Mouse (Mus musculus) hindbrain, embryonic 10.5 days (tissue): Measurements from ENCODE around the gene Slc37a3. TPM values are rescaled to one million over a fixed set of nuclear protein-coding genes. Genes with fewer than 3 reads are reported as not detected.
"Not testable (repeated sequence)": the region's sequence is repeated elsewhere in the genome, so short reads cannot be mapped to it uniquely, and the experiment has no call there.

Experiments used
- DNase-seq: peaks from one replicate; pipeline ENCODE4 v3.0.0-alpha.2; 2017; ENCODE audit warnings: low spot score
- H3K27ac ChIP-seq: fragments of 300-500 bp; sonication (generic); 2 replicates; pipeline ENCODE4 v1.5.1; 2016; ENCODE audit warnings: mild to moderate bottlenecking, moderate library complexity
- H3K27me3 ChIP-seq: fragments of 300-500 bp; sonication (generic); 2 replicates; pipeline ENCODE4 v1.6.1; 2016; ENCODE audit warnings: mild to moderate bottlenecking; ENCODE audit not compliant: poor library complexity, insufficient read depth, severe bottlenecking
- H3K36me3 ChIP-seq: fragments of 300-500 bp; sonication (generic); 2 replicates; pipeline ENCODE4 v1.6.1; 2016; ENCODE audit warnings: mild to moderate bottlenecking, moderate library complexity
- H3K4me1 ChIP-seq: fragments of 300-500 bp; sonication (generic); replicated peaks from 2 replicates; pipeline ENCODE4 v1.6.1; 2016; ENCODE audit warnings: mild to moderate bottlenecking
- H3K4me3 ChIP-seq: fragments of 300-500 bp; sonication (generic); 2 replicates; pipeline ENCODE4 v1.5.1; 2016; ENCODE audit warnings: mild to moderate bottlenecking, moderate library complexity
- H3K9me3 ChIP-seq: fragments of 300-500 bp; sonication (generic); 2 replicates; pipeline ENCODE4 v1.6.1; 2016; ENCODE audit warnings: mild to moderate bottlenecking, moderate library complexity
- WGBS: fragments of 180-500 bp; shearing (Covaris S2); methylation state at CpG from one replicate; pipeline ENCODE4 v1.1.7; 2016; 5-methylcytosine and 5-hydroxymethylcytosine counted together
- polyA plus RNA-seq: library from polyadenylated mRNA; unstranded; fragments of >200 nt; fragmentation: Nextera tagmentation; extraction: Ambion mirVana; gene quantifications from 2 replicates; pipeline ENCODE4 v1.2.1, GENCODE M21; 2016

The Slc37a3 gene
- polyA plus RNA-seq, 1 experiment from 2014 or later: 51.5 TPM

DNA sequence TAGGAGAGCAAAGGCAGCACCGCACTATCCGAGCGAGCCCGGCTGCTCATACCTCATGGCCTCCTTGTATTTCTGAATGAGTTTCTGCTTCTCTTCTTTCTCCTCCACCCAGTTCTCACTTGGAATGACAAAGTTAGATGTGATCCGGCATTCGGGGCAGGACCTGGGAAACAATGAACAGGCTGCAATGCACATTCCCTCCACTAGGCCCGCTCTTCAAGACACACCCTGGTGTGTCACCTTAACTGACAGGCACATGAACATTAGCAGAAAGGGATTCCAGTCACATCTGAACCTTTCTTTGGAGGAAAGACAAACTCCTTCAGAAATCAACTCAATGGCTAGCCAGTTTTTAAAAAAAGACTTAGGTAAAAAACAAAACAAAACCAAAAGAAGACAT lies 22.9 kb upstream of the Slc37a3 start:
- H3K36me3 ChIP-seq: peaks cover 95% of the 10 kb centered on the region
- H3K27ac ChIP-seq: no peak overlapping the region
- H3K4me3 ChIP-seq: no peak overlapping the region
- H3K9me3 ChIP-seq: no peaks in the 10 kb centered on the region
- WGBS: 72% methylated on average over 7 of the region's 7 CpGs
- peak; percentile 53 for DNase-seq
- H3K27me3 ChIP-seq: no peaks in the 10 kb centered on the region
- no peaks in the 10 kb centered on the region for H3K4me1 ChIP-seq

DNA sequence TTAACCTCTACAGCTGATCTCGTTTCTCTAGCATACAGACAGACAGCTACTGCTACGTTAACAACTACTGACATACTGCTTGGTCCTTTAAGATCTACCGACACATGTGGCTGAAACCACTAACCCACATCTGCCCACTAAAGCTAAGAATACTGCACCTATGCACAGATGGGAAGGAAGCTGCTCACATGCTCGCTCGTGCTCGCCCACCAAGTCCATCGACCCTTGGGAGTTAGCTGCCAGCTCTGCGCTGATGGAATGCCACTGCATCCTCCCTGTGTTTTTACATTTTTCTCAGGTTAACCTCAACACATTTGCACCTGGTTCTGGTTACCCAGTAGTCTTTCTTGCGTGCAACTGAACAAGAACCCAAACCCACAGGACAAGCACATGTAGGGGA lies 20.9 kb upstream of the Slc37a3 start:
- no peak overlapping the region for H3K4me3 ChIP-seq
- H3K36me3 ChIP-seq: peaks cover 83% of the 10 kb centered on the region
- no peaks in the 10 kb centered on the region for H3K4me1 ChIP-seq
- WGBS: 93% methylated on average over 9 of the region's 9 CpGs
- no peak overlapping the region for H3K27ac ChIP-seq
- DNase-seq: no peak
- H3K27me3 ChIP-seq: no peaks in the 10 kb centered on the region
- H3K9me3 ChIP-seq: no peaks in the 10 kb centered on the region

DNA sequence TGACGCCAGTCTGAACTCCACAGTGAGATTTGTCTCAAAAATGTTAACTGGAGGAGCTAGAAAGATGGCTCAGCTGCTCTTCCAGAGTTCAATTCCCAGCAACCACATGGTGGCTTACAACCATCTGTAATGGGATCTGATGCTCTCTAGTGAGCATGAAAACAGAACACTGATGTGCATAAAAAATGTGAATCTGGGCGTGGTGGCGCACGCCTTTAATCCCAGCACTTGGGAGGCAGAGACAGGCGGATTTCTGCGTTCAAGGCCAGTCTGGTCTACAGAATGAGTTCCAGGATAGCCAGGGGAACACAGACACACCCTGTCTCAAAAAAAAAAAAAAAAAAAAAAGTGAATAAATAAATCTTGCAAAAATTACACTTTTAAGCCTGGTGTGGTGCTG lies 19.6 kb upstream of the Slc37a3 start:
- Histone ChIP-seq H3K27me3 (no peaks in the 10 kb centered on the region), H3K4me3 (no peak overlapping the region), H3K27ac (no peak overlapping the region), H3K4me1 (no peaks in the 10 kb centered on the region), H3K9me3 (no peaks in the 10 kb centered on the region), H3K36me3 (peaks cover 82% of the 10 kb centered on the region)
- no peak for DNase-seq
- WGBS: 95% methylated on average over 6 of the region's 6 CpGs

DNA sequence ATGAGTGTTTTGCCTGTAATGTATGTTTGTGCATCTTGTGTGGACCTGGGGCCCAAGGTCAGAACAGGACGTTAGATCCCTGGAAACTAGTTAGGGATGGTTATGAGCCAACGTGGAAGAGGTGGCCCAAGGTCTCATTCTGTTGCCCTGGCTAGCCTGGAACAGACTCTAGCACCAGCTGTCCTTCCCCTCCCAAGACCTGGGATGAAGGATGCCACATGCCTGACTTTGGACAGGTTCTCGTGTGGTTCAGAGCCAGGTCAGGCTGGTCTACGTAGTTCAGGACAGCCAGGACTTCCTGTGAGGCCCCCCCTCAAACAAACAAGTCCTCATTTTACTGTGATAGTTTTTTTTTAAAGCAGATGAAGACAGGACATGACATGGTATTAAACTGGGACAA lies 18.4 kb upstream of the Slc37a3 start:
- H3K9me3 ChIP-seq: no peaks in the 10 kb centered on the region
- peaks cover 78% of the 10 kb centered on the region for H3K36me3 ChIP-seq
- no peaks in the 10 kb centered on the region for H3K4me1 ChIP-seq
- no peak for DNase-seq
- H3K27me3 ChIP-seq: no peaks in the 10 kb centered on the region
- no peak overlapping the region for H3K27ac ChIP-seq
- WGBS: 90% methylated on average over 4 of the region's 4 CpGs
- no peak overlapping the region for H3K4me3 ChIP-seq

DNA sequence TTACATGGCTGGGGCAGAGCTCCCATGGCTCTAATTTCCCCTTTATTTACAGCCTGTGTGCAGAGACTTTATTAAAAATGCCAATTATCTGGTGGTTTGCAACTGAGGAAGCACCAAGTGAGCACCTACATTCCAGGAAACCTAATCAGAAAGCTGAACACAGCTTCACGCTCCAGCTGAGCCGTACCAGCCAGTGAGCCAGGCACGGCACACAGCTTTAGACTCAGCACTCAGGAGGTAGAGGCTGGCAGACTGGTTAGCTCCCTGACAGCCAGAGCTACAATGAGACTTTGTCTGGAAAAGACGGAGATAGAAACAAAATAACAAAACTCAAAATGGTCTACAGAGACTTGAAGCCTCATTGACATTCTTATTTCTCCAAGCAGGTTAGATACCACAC lies 18.0 kb upstream of the Slc37a3 start:
- Histone ChIP-seq H3K4me1 (no peaks in the 10 kb centered on the region), H3K4me3 (no peak overlapping the region), H3K27ac (no peak overlapping the region), H3K9me3 (no peaks in the 10 kb centered on the region), H3K36me3 (peaks cover 77% of the 10 kb centered on the region), H3K27me3 (no peaks in the 10 kb centered on the region)
- WGBS: 83% methylated on average over 4 of the region's 4 CpGs
- no peak for DNase-seq

DNA sequence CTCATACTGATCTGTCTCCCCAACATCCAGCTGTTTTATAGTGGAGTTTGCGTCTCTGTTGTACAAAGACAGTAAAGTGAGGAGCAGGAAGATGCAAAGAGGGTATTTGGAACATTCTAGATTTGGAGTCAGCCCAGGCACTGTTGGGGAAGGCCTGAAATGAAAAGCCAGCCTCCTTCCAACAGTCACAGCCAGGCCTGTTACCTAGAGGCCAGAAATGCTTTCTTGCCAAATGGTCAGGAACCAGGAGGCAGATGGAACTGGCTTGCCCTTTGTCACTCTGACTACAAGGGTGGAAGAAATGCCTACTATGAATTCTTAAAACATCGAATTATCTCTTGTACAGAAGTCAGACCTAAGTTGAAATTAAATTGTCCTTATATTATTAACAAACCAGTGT lies 12.5 kb upstream of the Slc37a3 start:
- Histone ChIP-seq H3K9me3 (no peaks in the 10 kb centered on the region), H3K27ac (no peak overlapping the region), H3K36me3 (peaks cover 43% of the 10 kb centered on the region), H3K27me3 (no peaks in the 10 kb centered on the region), H3K4me3 (no peak overlapping the region), H3K4me1 (no peaks in the 10 kb centered on the region)
- DNase-seq: no peak
- WGBS: 95% methylated on average over 2 of the region's 2 CpGs

DNA sequence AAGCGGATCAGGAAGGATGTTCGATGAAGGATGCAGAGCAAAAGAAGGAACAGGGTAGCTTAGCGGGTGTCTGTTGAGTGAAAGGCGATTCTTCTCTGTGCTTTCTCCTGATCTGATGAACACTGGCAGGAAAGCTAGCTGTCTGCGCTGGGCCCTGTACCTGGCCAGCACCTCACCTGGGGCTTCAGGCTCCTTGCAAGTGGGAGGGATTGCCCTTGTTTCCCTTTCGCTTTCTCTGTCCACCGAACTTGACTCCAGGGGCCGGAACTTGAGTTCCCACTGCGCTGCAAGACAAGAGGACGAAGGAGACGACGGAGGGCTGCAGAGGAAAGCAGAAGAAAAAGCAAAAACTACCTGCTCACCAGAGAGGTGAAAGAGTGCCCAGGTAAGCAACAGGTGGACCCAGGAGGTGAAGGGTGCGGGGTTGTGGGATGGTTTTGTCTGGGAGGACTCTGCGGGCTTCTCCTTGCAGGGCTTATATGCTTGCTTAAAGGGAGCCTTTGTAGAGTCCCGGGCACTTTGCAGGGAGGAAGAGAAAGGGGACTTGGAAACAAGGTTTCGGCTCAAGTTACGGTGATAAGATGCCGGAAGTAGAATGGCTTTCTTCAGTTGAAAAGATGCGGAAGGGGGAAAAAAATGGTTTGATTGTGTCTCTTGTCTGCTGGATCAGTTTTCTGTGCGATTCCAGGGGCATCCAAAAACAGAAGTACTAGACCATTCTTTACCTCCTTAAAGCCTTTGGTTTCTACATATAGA lies 3.8 kb upstream of the Slc37a3 start, which contains the start of gene Rab19:
Rab19 (plus strand) TSS at position 51 of the 756 bp plus-strand sequence.
- Histone ChIP-seq H3K36me3 (no peaks in the 10 kb centered on the region), H3K27me3 (peaks cover 28% of the 10 kb centered on the region), H3K4me1 (peaks cover 26% of the 10 kb centered on the region), H3K9me3 (no peaks in the 10 kb centered on the region), H3K27ac (peak within 1 kb of the TSS; percentile 75), H3K4me3 (peak within 1 kb of the TSS; percentile 48)
- 7% methylated on average over 20 of the region's 20 CpGs for WGBS
- DNase-seq: peak; percentile 36

DNA sequence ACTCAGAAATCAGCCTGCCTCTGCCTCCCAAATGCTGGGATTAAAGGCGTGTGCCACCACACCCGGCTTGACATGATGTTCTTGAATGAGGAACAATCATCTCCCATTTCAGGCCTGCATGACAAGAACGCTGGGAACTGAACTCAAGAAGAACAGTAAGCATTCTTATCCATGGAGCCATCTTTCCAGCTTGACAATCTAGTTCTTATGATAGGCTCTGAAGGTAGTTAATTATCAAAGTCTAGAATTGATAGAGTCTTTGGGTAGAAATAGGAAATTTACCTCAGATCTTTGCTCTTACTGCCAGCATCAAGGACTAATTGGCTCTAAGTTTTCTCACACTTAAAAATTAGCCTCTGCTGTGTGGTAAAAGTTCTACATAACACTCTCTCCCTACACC lies 2.8 kb upstream of the Slc37a3 start:
- Histone ChIP-seq H3K36me3 (no peaks in the 10 kb centered on the region), H3K4me3 (no peak overlapping the region), H3K27me3 (peaks cover 28% of the 10 kb centered on the region), H3K27ac (no peak overlapping the region), H3K9me3 (no peaks in the 10 kb centered on the region), H3K4me1 (peaks cover 33% of the 10 kb centered on the region)
- 88% methylated on average over 3 of the region's 3 CpGs for WGBS
- no peak for DNase-seq

DNA sequence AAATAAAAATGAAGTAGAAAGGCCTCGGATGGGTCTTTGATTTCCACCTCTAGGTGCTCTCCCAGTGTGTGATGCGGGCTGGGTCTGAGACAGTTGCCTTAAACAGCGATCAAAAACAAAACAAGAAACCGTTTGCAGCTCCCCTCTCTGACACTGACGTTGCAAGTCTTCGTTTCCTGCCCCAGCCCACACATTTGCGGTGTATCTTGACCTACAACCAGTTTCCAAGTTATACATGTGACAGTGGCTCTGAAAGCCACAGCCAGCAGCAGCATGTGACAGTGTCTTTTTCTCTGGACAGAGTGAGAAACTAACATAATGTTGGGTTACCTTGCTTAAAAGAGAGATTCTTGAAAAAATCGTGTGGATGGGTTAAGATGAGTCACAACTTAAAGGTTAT lies 2.3 kb upstream of the Slc37a3 start:
- WGBS: 79% methylated on average over 8 of the region's 8 CpGs
- DNase-seq: no peak
- peaks cover 33% of the 10 kb centered on the region for H3K4me1 ChIP-seq
- peaks cover 3% of the 10 kb centered on the region for H3K36me3 ChIP-seq
- H3K4me3 ChIP-seq: no peak overlapping the region
- H3K9me3 ChIP-seq: no peaks in the 10 kb centered on the region
- peaks cover 28% of the 10 kb centered on the region for H3K27me3 ChIP-seq
- H3K27ac ChIP-seq: no peak overlapping the region

DNA sequence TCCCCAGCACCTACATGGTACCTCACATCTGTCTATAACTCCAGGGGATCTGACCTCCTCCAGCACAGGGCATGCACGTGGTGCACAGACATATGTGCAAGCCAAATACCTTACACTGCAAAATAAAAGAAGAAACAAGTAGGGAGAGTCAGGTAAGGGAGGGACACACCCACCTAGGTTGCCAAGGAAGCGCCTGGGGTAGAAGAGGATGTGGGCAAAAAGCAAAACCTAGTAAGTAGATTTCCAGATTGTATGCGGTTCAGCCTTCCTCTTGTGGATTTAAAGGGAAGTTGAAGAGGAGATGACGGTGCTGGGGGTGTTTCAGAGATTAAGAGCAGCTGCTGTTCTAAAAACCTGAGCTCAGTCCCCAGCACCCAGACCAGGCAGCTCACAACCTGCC lies 1.7 kb upstream of the Slc37a3 start:
- peaks cover 8% of the 10 kb centered on the region for H3K36me3 ChIP-seq
- 63% methylated on average over 4 of the region's 4 CpGs for WGBS
- no peaks in the 10 kb centered on the region for H3K9me3 ChIP-seq
- peaks cover 28% of the 10 kb centered on the region for H3K27me3 ChIP-seq
- H3K4me1 ChIP-seq: peaks cover 33% of the 10 kb centered on the region
- no peak overlapping the region for H3K4me3 ChIP-seq
- DNase-seq: no peak
- H3K27ac ChIP-seq: no peak overlapping the region

DNA sequence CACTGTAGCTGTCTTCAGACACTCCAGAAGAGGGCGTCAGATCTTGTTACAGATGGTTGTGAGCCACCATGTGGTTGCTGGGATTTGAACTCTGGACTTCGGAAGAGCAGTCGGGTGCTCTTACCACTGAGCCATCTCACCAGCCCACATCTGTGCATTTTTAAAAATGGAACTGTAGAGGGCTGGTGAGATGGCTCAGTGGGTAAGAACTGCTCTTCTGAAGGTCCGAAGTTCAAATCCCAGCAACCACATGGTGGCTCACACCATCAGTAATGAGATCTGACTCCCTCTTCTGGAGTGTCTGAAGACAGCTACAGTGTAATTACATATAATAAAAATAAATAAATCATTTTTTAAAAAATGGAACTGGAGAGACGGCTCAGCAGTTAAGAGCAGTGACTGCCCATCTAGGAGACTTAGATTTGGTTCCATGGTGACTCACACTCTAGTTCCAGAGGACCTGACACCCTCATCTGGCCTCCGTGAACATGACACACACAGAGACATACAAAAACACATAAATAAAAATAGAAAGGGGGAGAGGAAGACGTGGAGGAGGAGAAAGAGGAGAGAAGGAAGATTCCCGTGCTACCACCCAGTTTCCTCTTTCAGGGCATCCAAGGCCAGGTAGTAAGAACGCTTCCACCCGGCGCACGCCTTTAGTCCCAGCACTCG lies 823 bp upstream of the Slc37a3 start:
- peaks cover 28% of the 10 kb centered on the region for H3K27me3 ChIP-seq
- not testable (repeated sequence) for H3K27ac ChIP-seq, H3K9me3 ChIP-seq, DNase-seq, H3K4me3 ChIP-seq
- peaks cover 16% of the 10 kb centered on the region for H3K36me3 ChIP-seq
- WGBS: 81% methylated on average over 13 of the region's 13 CpGs
- peaks cover 34% of the 10 kb centered on the region for H3K4me1 ChIP-seq

DNA sequence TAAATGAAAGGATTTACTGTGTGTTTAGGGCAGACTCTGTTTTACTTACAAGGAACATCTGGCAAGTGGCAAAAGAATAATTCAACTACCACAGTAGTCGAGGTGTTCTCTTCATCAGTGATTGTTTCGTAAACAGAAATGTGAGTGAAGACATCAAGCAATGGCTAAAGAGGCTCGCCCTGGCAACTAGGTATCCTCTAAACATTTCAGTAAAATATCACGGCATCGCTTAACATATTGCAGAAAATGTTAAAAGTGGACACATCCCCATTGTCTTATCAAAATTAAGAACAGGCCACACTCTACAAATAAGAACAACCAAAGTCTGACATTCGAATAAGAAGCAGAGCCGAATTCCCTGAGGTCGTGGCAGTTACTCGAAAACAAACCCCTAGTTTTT lies 700 bp downstream of the Slc37a3 start:
- Histone ChIP-seq H3K36me3 (peaks cover 16% of the 10 kb centered on the region), H3K27ac (peak overlapping the region; percentile 94), H3K27me3 (peaks cover 28% of the 10 kb centered on the region), H3K4me1 (peaks cover 36% of the 10 kb centered on the region), H3K4me3 (peak overlapping the region; percentile 90), H3K9me3 (no peaks in the 10 kb centered on the region)
- 25% methylated on average over 9 of the region's 9 CpGs for WGBS
- no peak for DNase-seq

DNA sequence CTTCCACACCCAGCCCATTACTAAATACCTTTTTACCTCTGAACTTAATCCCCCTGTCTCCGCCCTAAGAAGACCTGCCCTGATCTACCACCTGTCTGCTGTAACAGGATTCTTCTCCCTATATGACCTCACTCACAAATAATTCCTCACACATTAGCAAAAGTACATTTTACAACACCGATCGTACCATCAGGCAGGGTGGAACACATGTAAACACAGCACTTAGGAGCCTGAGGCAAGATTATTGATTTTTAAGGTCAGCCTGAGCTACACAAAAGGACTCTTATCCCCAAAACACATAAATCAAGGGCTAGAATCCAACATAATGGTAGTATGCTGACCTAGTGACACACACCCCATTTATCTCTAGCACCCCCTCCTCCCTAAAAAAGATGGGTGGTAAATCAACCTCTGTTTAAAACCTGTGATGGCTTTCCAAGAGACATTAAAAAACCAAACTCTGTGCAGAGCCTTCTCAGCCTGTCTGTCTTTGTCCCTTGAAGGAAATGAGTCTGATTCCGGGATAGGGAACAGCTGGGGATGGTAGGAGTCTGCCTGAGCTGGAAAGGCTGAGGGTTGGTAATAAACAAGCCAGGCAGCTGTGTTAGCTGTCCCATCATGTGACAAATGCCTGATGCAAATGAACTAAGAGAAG lies 4.0 kb downstream of the Slc37a3 start:
- no peak overlapping the region for H3K27ac ChIP-seq
- WGBS: 83% methylated on average over 4 of the region's 4 CpGs

More for the DNA sequence above, 4.0 kb downstream of the Slc37a3 start:
- Histone ChIP-seq H3K36me3 (peaks cover 21% of the 10 kb centered on the region), H3K9me3 (no peaks in the 10 kb centered on the region), H3K4me1 (peaks cover 27% of the 10 kb centered on the region), H3K4me3 (no peak overlapping the region), H3K27me3 (no peaks in the 10 kb centered on the region)
- no peak for DNase-seq
